Comparison of ENCODE assay signal across 11 mouse cellular contexts in genomic region chr14:44850637-44851036, GRCm38 (mm10). TPM values are rescaled to one million over a fixed set of nuclear protein-coding genes. Genes with fewer than 3 reads are reported as not detected.
DNase-seq lines count a peak whose midpoint lies in the region; ATAC-seq and TF ChIP-seq lines count a peak whose summit lies in the region.
"Not testable (repeated sequence)": the region's sequence is repeated elsewhere in the genome, so short reads cannot be mapped to it uniquely, and the experiment has no call there.
"Had no signal": no experiment of that assay in that cellular context is flagged by ENCODE, and none has a peak within 500 bp of the region (broad histone marks: within the 10 kb centered on the region; RNA-seq: fewer than 3 reads in every experiment).

No protein-coding gene starts in this region.

- peak; percentile 14 for DNase-seq in 3T3-L1 (ENCODE audit: low read depth, low spot score)
- peak; percentile 3 for DNase-seq in adipocyte (ENCODE audit: low spot score)
- DNase-seq in gastrocnemius, adult 2 months, result not testable (repeated sequence)
- peak; percentile 49 for DNase-seq in hindbrain, postnatal 0 days (ENCODE audit: low spot score)
- DNase-seq in kidney, postnatal 10 days, result peak; percentile 26
- DNase-seq in lung, embryonic 14.5 days, result peak; percentile 52
- DNase-seq in midbrain, postnatal 0 days (ENCODE audit: low spot score), result peak; percentile 30

- H3K27ac ChIP-seq in embryonic facial prominence, embryonic 13.5 days; gastrocnemius, adult 2 months; hindbrain, postnatal 0 days; lung, embryonic 14.5 days (ENCODE audit: low read depth); midbrain, postnatal 0 days (ENCODE audit: low read depth, low read length): not testable (repeated sequence)

- H3K27me3 ChIP-seq in embryonic facial prominence, embryonic 13.5 days; hindbrain, postnatal 0 days (ENCODE audit: insufficient read depth, low read length); lung, embryonic 14.5 days (ENCODE audit: insufficient read depth, low read length); midbrain, postnatal 0 days (ENCODE audit: insufficient read depth, low read length): not testable (repeated sequence)

- not testable (repeated sequence) for H3K9ac ChIP-seq in embryonic facial prominence, embryonic 13.5 days; hindbrain, postnatal 0 days (replicated peaks; ENCODE audit: low read length); lung, embryonic 14.5 days; midbrain, postnatal 0 days (replicated peaks; ENCODE audit: low read length, poor library complexity, severe bottlenecking)

- WGBS in embryonic facial prominence, embryonic 13.5 days, result 7% methylated on average over 3 of the region's 3 CpGs
- 6% methylated on average over 3 of the region's 3 CpGs for WGBS in hindbrain, postnatal 0 days
- WGBS in lung, embryonic 14.5 days, result 3% methylated on average over 3 of the region's 3 CpGs
- WGBS in midbrain, postnatal 0 days, result 1% methylated on average over 3 of the region's 3 CpGs

- intact Hi-C loops in gastrocnemius, adult 2 months (cut with DNase I), result not testable (repeated sequence)

- not testable (repeated sequence) for H3K4me2 ChIP-seq in embryonic facial prominence, embryonic 13.5 days; hindbrain, postnatal 0 days (ENCODE audit: low read depth, low read length); lung, embryonic 14.5 days; midbrain, postnatal 0 days (ENCODE audit: low read depth, low read length, poor library complexity, severe bottlenecking)

- H3K9me3 ChIP-seq in embryonic facial prominence, embryonic 13.5 days; hindbrain, postnatal 0 days (ENCODE audit: low read length); lung, embryonic 14.5 days (ENCODE audit: low read depth, low read length); midbrain, postnatal 0 days (ENCODE audit: low read length): not testable (repeated sequence)

- not testable (repeated sequence) for H3K36me3 ChIP-seq in embryonic facial prominence, embryonic 13.5 days; hindbrain, postnatal 0 days (ENCODE audit: insufficient read depth, low read length); lung, embryonic 14.5 days (ENCODE audit: insufficient read depth); midbrain, postnatal 0 days (ENCODE audit: insufficient read depth, low read length)

- H3K4me1 ChIP-seq in embryonic facial prominence, embryonic 13.5 days; hindbrain, postnatal 0 days (ENCODE audit: insufficient read depth, low read length); lung, embryonic 14.5 days (ENCODE audit: insufficient read depth); midbrain, postnatal 0 days (ENCODE audit: insufficient read depth, low read length): not testable (repeated sequence)

- TF ChIP-seq CTCF in gastrocnemius, adult 2 months (IDR thresholded peaks at IDR 0.05), result peak; percentile 28; the same call in 1 of the 2 replicates
- TF ChIP-seq CTCF in hindbrain, postnatal 0 days (IDR thresholded peaks at IDR 0.05; ENCODE audit: low read depth), result peak; percentile 64
- TF ChIP-seq CTCF in lung, embryonic 14.5 days (IDR thresholded peaks at IDR 0.05; ENCODE audit: low read depth), result peak; percentile 56
- peak; percentile 65 for TF ChIP-seq CTCF in midbrain, postnatal 0 days (IDR thresholded peaks at IDR 0.05)

- 0 out of 2 replicates have a peak, but pooled peaks have one; percentile 56 for ATAC-seq in embryonic facial prominence, embryonic 13.5 days (ENCODE audit: insufficient number of reproducible peaks, insufficient read depth, low FRiP score, low TSS enrichment, low read depth)
- ATAC-seq in hindbrain, postnatal 0 days, result peak; percentile 78
- peak; percentile 71; the same call in 1 of the 2 replicates for ATAC-seq in lung, embryonic 14.5 days (ENCODE audit: insufficient read depth)
- ATAC-seq in midbrain, postnatal 0 days (ENCODE audit: low FRiP score), result peak; percentile 68; the same call in 1 of the 2 replicates

- not testable (repeated sequence) for H3K4me3 ChIP-seq in embryonic facial prominence, embryonic 13.5 days; gastrocnemius, adult 2 months; hindbrain, postnatal 0 days (ENCODE audit: low read length); lung, embryonic 14.5 days (ENCODE audit: low read depth, low read length); midbrain, postnatal 0 days (ENCODE audit: low read depth, low read length)

RNA-seq across cellular contexts. Expression of gene Ptgdr, which starts 8.5 kb away (rescaled TPM):
- 0.37 and 0.61 TPM in 2 replicates for polyA plus RNA-seq in embryonic facial prominence, embryonic 13.5 days (2015; fragmentation: Nextera tagmentation; extraction: Ambion mirVana)
- not detected for total RNA-seq in gastrocnemius, adult 2 months (2021)
- total RNA-seq in hindbrain, postnatal 0 days (2014; rRNA removed), result 1.0 and 1.7 TPM in 2 replicates
- polyA plus RNA-seq in hindbrain, postnatal 0 days (2015; fragmentation: Nextera tagmentation; extraction: Ambion mirVana), result 0.59 and 0.86 TPM in 2 replicates
- 0.07 and 0.09 TPM in 2 replicates for polyA plus RNA-seq in lung, embryonic 14.5 days (2014; fragmentation: Nextera tagmentation; extraction: Ambion mirVana)
- 1.5 and 1.7 TPM in 2 replicates for total RNA-seq in midbrain, postnatal 0 days (2014; rRNA removed)
- polyA plus RNA-seq in midbrain, postnatal 0 days (2015; fragmentation: Nextera tagmentation; extraction: Ambion mirVana), result 0.59 and 0.64 TPM in 2 replicates
- total RNA-seq: adrenal gland, postnatal 10 days; heart, postnatal 14 days had no signal
- polyA plus RNA-seq: liver, embryonic 13.5 days had no signal
